Mouse (Mus musculus) bone marrow, adult 2 months (tissue): ENCODE measurements around the gene Ube2z.

Experiments used
- CTCF ChIP-seq: fragments of 200-500 bp; IDR thresholded peaks from 2 replicates; pipeline ENCODE4 v1.5.1; 2011; ENCODE audit warnings: low read length, control low read depth; ENCODE audit not compliant: control insufficient read depth, insufficient read depth
- POLR2A ChIP-seq: fragments of 200-500 bp; IDR thresholded peaks from 2 replicates; pipeline ENCODE4 v1.6.1; 2011; ENCODE audit warnings: low read depth, mild to moderate bottlenecking, control low read depth, low read length, borderline replicate concordance; ENCODE audit not compliant: control insufficient read depth

DNA sequence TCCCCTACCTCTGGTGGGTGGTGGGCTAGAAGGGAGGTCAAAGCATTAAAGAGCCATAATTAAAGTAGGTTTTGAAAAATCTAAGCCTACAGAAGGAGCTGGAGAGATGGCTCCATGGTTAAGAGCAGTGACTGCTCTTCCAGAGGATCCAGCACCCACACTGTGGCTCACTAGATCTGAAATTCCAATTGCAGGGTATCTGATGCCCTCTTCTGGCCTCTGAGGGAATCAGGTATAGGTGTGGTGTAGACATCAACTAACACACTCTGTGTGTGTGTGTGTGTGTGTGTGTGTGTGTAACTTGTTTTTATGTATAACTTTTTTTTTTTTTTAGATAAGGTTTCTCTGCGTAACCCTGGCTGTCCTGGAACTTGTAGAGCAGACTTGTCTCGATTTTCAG is 25.9 kb upstream of the Ube2z start:
- TF ChIP-seq CTCF (no peak), POLR2A (no peak)
